Mouse (Mus musculus): Measurements from ENCODE around the gene Dner. TPM values are rescaled to one million over a fixed set of nuclear protein-coding genes. Genes with fewer than 3 reads are reported as not detected.

Dner gene
- polyA plus RNA-seq (2014; fragmentation: Nextera tagmentation; extraction: Ambion mirVana) = 6.6 and 7.7 TPM in 2 replicates

DNA sequence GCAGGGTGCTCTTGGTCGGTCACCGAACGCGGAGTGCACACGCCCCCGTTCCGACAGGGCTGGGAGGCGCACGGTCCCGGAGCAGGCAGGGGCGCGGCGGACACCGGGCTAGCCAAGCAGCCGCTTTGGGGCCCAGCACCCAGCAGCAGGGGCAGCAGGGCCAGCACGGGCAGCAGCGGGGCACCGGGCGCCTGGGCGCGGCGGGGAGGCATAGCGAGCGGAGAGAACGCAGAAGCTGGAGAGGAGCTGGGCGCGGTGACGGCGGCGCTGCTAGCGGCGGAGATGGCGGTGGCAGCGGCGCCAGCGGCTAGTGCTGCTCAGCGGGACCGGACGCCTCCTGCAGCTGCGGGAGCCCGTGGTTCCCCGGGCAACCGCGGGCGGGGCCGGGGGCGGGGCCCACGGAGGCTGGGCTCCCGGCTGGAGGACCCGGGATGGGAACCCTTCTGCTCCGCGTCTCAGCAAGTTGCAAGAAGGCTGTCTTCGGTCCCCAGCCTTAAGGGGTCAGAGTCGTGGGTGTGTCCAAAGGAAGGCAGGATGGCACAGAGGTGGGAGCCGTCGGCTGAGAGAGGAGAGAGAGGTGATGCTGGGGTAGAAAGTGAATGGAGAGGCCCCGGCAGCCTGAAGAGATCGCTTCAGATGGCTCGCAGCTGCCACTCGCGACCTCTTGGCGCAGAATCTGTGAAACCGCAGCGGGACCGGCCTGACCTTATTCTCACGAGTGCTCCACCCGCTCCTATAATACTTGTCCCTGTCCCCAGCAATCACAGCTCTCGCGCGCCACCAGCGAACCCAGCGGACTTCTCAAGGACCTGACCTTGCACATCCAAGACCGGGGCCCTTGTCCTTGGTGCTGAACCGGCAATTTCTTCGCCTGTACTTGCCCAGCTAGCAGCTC, at the start of gene Dner:
Gene Dner, minus strand, starts transcription at position 705 of the 895 bp plus-strand sequence.
- under 1% methylated on average over 69 of the region's 75 CpGs for WGBS
- no peaks in the 10 kb centered on the region for H3K36me3 ChIP-seq (replicated peaks; ENCODE audit: control insufficient read depth, insufficient read depth, low read depth, low read length)
- no peak within 1 kb of the TSS for H3K27ac ChIP-seq (replicated peaks; ENCODE audit: low read depth, low read length)
- H3K4me1 ChIP-seq (ENCODE audit: control insufficient read depth, insufficient read depth, low read length) = peaks cover 2% of the 10 kb centered on the region; the same call in 1 of the 2 replicates
- H3K9ac ChIP-seq (replicated peaks; ENCODE audit: low read length) = peak within 1 kb of the TSS; percentile 47; the same call in 1 of the 2 replicates
- H3K4me2 ChIP-seq (ENCODE audit: low read depth, low read length) = peak within 1 kb of the TSS; percentile 97
- ATAC-seq (replicated peaks; ENCODE audit: insufficient number of reproducible peaks, low FRiP score, low TSS enrichment, low read depth) (peak; percentile 83), DNase-seq (ENCODE audit: low spot score) (peak; percentile 93)
- H3K9me3 ChIP-seq (replicated peaks; ENCODE audit: control insufficient read depth, low read length) = no peaks in the 10 kb centered on the region
- peaks cover 13% of the 10 kb centered on the region for H3K27me3 ChIP-seq (ENCODE audit: control insufficient read depth, insufficient read depth, low read length)
- peak within 1 kb of the TSS; percentile 56 for H3K4me3 ChIP-seq (ENCODE audit: low read depth, low read length)

GRCm38 (mm10) chr1:84742156-84742555, 46.1 kb upstream of the Dner start:
- 90% methylated on average over 3 of the region's 3 CpGs for WGBS
- ATAC-seq (replicated peaks; ENCODE audit: insufficient number of reproducible peaks, low FRiP score, low TSS enrichment, low read depth) (no peak), DNase-seq (ENCODE audit: low spot score) (no peak)
- no peak overlapping the region for H3K9ac ChIP-seq (replicated peaks; ENCODE audit: low read length)
- H3K27me3 ChIP-seq (ENCODE audit: control insufficient read depth, insufficient read depth, low read length) = no peaks in the 10 kb centered on the region
- H3K9me3 ChIP-seq (replicated peaks; ENCODE audit: control insufficient read depth, low read length) = no peaks in the 10 kb centered on the region
- no peak overlapping the region for H3K27ac ChIP-seq (replicated peaks; ENCODE audit: low read depth, low read length)
- no peaks in the 10 kb centered on the region; the same call in 1 of the 2 replicates for H3K36me3 ChIP-seq (replicated peaks; ENCODE audit: control insufficient read depth, insufficient read depth, low read depth, low read length)
- H3K4me2 ChIP-seq (ENCODE audit: low read depth, low read length) = no peak overlapping the region
- H3K4me1 ChIP-seq (ENCODE audit: control insufficient read depth, insufficient read depth, low read length) = no peaks in the 10 kb centered on the region
- no peak overlapping the region for H3K4me3 ChIP-seq (ENCODE audit: low read depth, low read length)

GRCm38 (mm10) chr1:84740080-84740479, 44.1 kb upstream of the Dner start:
- Histone ChIP-seq H3K4me3 (ENCODE audit: low read depth, low read length) (no peak overlapping the region), H3K4me2 (ENCODE audit: low read depth, low read length) (no peak overlapping the region), H3K27ac (replicated peaks; ENCODE audit: low read depth, low read length) (no peak overlapping the region), H3K27me3 (ENCODE audit: control insufficient read depth, insufficient read depth, low read length) (no peaks in the 10 kb centered on the region), H3K9ac (replicated peaks; ENCODE audit: low read length) (no peak overlapping the region), H3K4me1 (ENCODE audit: control insufficient read depth, insufficient read depth, low read length) (no peaks in the 10 kb centered on the region), H3K9me3 (replicated peaks; ENCODE audit: control insufficient read depth, low read length) (no peaks in the 10 kb centered on the region), H3K36me3 (replicated peaks; ENCODE audit: control insufficient read depth, insufficient read depth, low read depth, low read length) (no peaks in the 10 kb centered on the region; the same call in 1 of the 2 replicates)
- WGBS = 85% methylated on average over 1 of the region's 1 CpGs
- ATAC-seq (replicated peaks; ENCODE audit: insufficient number of reproducible peaks, low FRiP score, low TSS enrichment, low read depth) = no peak
- no peak for DNase-seq (ENCODE audit: low spot score)

DNA sequence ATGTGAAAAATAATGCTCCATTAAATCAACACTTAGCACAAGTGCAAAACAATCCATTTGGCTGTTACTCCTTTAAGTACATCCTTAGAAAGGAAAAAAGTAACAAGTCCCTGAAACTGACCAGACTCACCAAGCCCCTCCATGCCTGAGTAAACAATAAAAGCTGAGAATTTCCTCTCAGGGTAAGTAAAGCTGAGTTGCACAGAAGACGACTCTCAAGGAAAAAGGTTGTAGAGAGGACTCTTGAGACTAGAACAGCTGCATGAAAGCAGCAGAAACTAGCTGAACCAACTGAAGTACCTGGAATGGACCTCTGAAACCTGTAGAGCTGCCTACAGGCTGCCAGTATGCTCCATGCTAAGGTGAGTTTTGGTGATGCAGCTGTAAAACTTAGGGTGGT, 41.1 kb upstream of the Dner start:
- no peaks in the 10 kb centered on the region for H3K4me1 ChIP-seq (ENCODE audit: control insufficient read depth, insufficient read depth, low read length)
- no peak overlapping the region for H3K9ac ChIP-seq (replicated peaks; ENCODE audit: low read length)
- 69% methylated on average over 1 of the region's 1 CpGs for WGBS
- no peak overlapping the region for H3K4me3 ChIP-seq (ENCODE audit: low read depth, low read length)
- H3K4me2 ChIP-seq (ENCODE audit: low read depth, low read length) = no peak overlapping the region
- no peak overlapping the region for H3K27ac ChIP-seq (replicated peaks; ENCODE audit: low read depth, low read length)
- no peaks in the 10 kb centered on the region for H3K9me3 ChIP-seq (replicated peaks; ENCODE audit: control insufficient read depth, low read length)
- no peak for DNase-seq (ENCODE audit: low spot score)
- no peak for ATAC-seq (replicated peaks; ENCODE audit: insufficient number of reproducible peaks, low FRiP score, low TSS enrichment, low read depth)
- no peaks in the 10 kb centered on the region; the same call in none of the 2 replicates for H3K36me3 ChIP-seq (replicated peaks; ENCODE audit: control insufficient read depth, insufficient read depth, low read depth, low read length)
- no peaks in the 10 kb centered on the region for H3K27me3 ChIP-seq (ENCODE audit: control insufficient read depth, insufficient read depth, low read length)

- DNase-seq (ENCODE audit: low spot score) (peak; percentile 52), ATAC-seq (replicated peaks; ENCODE audit: insufficient number of reproducible peaks, low FRiP score, low TSS enrichment, low read depth) (no peak)
- no peaks in the 10 kb centered on the region for H3K4me1 ChIP-seq (ENCODE audit: control insufficient read depth, insufficient read depth, low read length)
- H3K9me3 ChIP-seq (replicated peaks; ENCODE audit: control insufficient read depth, low read length) = no peaks in the 10 kb centered on the region
- no peak overlapping the region for H3K4me3 ChIP-seq (ENCODE audit: low read depth, low read length)
- H3K9ac ChIP-seq (replicated peaks; ENCODE audit: low read length) = no peak overlapping the region
- WGBS = 61% methylated on average over 3 of the region's 3 CpGs
- no peaks in the 10 kb centered on the region for H3K27me3 ChIP-seq (ENCODE audit: control insufficient read depth, insufficient read depth, low read length)
- no peak overlapping the region for H3K27ac ChIP-seq (replicated peaks; ENCODE audit: low read depth, low read length)
- H3K4me2 ChIP-seq (ENCODE audit: low read depth, low read length) = no peak overlapping the region
- H3K36me3 ChIP-seq (replicated peaks; ENCODE audit: control insufficient read depth, insufficient read depth, low read depth, low read length) = peaks cover 5% of the 10 kb centered on the region
Observed at GRCm38 (mm10) chr1:84733799-84734198, 37.8 kb upstream of the Dner start.

DNA sequence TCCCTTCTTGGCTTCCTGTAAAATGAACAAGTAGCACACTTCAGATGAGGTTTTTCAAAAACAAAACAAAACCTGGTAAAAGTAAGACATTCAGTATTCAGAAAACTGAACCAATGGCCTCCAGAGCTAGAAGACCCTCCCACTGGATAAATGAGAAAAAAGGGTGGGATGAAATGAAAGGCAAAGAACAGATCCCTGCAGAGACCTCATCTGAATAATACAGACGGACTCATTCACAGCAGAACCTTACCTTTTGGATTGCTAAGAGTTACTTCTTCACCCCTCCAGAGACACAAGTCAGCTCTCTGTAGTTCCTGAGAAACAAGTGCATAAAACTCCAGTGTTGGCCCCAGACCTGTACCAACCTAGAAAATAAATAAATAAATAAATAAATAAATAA, 35.7 kb upstream of the Dner start:
- Histone ChIP-seq H3K27ac (replicated peaks; ENCODE audit: low read depth, low read length) (no peak overlapping the region), H3K9me3 (replicated peaks; ENCODE audit: control insufficient read depth, low read length) (no peaks in the 10 kb centered on the region), H3K4me1 (ENCODE audit: control insufficient read depth, insufficient read depth, low read length) (no peaks in the 10 kb centered on the region), H3K36me3 (replicated peaks; ENCODE audit: control insufficient read depth, insufficient read depth, low read depth, low read length) (peaks cover 5% of the 10 kb centered on the region), H3K4me3 (ENCODE audit: low read depth, low read length) (no peak overlapping the region), H3K4me2 (ENCODE audit: low read depth, low read length) (no peak overlapping the region), H3K9ac (replicated peaks; ENCODE audit: low read length) (no peak overlapping the region), H3K27me3 (ENCODE audit: control insufficient read depth, insufficient read depth, low read length) (no peaks in the 10 kb centered on the region)
- ATAC-seq (replicated peaks; ENCODE audit: insufficient number of reproducible peaks, low FRiP score, low TSS enrichment, low read depth) (no peak), DNase-seq (ENCODE audit: low spot score) (no peak)
- 93% methylated on average over 1 of the region's 1 CpGs for WGBS

- DNase-seq (ENCODE audit: low spot score) = no peak
- Histone ChIP-seq H3K9ac (replicated peaks; ENCODE audit: low read length) (no peak overlapping the region), H3K27ac (replicated peaks; ENCODE audit: low read depth, low read length) (no peak overlapping the region), H3K4me3 (ENCODE audit: low read depth, low read length) (no peak overlapping the region), H3K4me1 (ENCODE audit: control insufficient read depth, insufficient read depth, low read length) (no peaks in the 10 kb centered on the region), H3K4me2 (ENCODE audit: low read depth, low read length) (no peak overlapping the region), H3K36me3 (replicated peaks; ENCODE audit: control insufficient read depth, insufficient read depth, low read depth, low read length) (peaks cover 8% of the 10 kb centered on the region), H3K9me3 (replicated peaks; ENCODE audit: control insufficient read depth, low read length) (no peaks in the 10 kb centered on the region), H3K27me3 (ENCODE audit: control insufficient read depth, insufficient read depth, low read length) (no peaks in the 10 kb centered on the region)
- ATAC-seq (replicated peaks; ENCODE audit: insufficient number of reproducible peaks, low FRiP score, low TSS enrichment, low read depth) = no peak
Observed at GRCm38 (mm10) chr1:84722841-84723240, 26.8 kb upstream of the Dner start.

DNA sequence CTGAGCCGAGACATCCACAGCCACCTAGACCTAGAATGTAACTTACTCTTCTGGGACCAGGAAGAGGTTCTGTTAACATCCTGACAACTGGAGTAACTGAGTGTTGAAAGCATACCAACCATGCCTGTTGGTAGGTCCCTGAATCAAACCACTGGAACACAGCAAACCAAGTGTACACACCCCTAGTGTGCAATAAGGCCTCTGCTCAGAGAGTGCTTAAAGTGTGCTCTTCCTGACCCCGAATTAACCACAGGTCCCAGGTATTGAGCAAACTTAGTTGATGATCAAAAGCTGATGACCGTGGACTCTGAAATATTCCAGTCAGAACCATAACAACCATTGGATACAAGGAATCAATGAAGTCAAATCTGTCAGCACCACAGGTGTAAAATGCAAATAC, 26.4 kb upstream of the Dner start:
- Histone ChIP-seq H3K9me3 (replicated peaks; ENCODE audit: control insufficient read depth, low read length) (no peaks in the 10 kb centered on the region), H3K27ac (replicated peaks; ENCODE audit: low read depth, low read length) (no peak overlapping the region), H3K9ac (replicated peaks; ENCODE audit: low read length) (no peak overlapping the region), H3K27me3 (ENCODE audit: control insufficient read depth, insufficient read depth, low read length) (no peaks in the 10 kb centered on the region), H3K4me3 (ENCODE audit: low read depth, low read length) (no peak overlapping the region), H3K4me2 (ENCODE audit: low read depth, low read length) (no peak overlapping the region), H3K36me3 (replicated peaks; ENCODE audit: control insufficient read depth, insufficient read depth, low read depth, low read length) (peaks cover 8% of the 10 kb centered on the region), H3K4me1 (ENCODE audit: control insufficient read depth, insufficient read depth, low read length) (no peaks in the 10 kb centered on the region)
- WGBS = 93% methylated on average over 3 of the region's 3 CpGs
- DNase-seq (ENCODE audit: low spot score) (no peak), ATAC-seq (replicated peaks; ENCODE audit: insufficient number of reproducible peaks, low FRiP score, low TSS enrichment, low read depth) (no peak)
